Mouse (Mus musculus): ENCODE results near the gene Taf3. TPM values are rescaled to one million over a fixed set of nuclear protein-coding genes. Genes with fewer than 3 reads are reported as not detected.

Gene Taf3
- polyA plus RNA-seq, 1 experiment from 2014 or later = 12.6 TPM

DNA sequence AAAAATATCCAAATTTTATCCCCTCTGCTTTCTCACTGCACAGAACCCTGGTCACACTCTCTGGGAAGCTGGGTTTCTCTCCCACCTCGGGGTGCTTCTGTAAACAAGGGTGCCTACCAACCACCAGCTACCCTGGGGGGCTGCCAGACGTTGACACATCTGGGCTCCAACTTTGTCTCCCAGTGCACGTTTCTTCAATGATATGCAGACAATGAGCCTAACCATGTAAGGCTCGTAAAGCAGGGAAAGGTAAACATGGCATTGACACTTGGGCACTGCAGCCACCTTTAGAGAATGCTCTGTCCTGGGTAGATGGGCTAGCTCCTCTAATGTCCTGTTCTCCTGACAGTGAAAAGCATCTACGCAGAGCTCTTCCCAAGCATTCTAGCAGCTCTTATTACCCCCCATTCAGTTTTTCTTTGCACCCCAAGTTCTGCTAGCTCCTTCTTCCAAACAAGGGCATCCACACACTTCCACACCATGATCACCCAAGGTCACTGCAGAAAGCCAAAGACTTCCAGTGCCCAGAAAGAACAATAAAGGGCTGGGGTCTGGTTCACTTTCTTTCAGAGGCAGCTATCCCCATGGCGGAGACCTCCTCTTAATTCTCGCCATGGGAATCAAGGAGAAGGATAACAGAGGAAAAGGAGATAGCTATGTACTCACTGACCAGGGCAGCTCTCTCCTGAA is 161.3 kb downstream of the Taf3 start:
- 5% methylated on average over 7 of the region's 7 CpGs for WGBS
- Histone ChIP-seq H3K9ac (ENCODE audit: low read depth, low read length) (peak overlapping the region; percentile 53), H3K36me3 (ENCODE audit: insufficient read depth, low read length) (no peaks in the 10 kb centered on the region), H3K4me2 (ENCODE audit: low read length) (peak overlapping the region; percentile 91), H3K4me3 (replicated peaks; ENCODE audit: low read depth, low read length) (peak overlapping the region; percentile 57), H3K27ac (peak overlapping the region; percentile 3), H3K27me3 (ENCODE audit: insufficient read depth, low read length) (peaks cover 67% of the 10 kb centered on the region), H3K4me1 (replicated peaks; ENCODE audit: insufficient read depth, low read length) (peaks cover 4% of the 10 kb centered on the region; the same call in 1 of the 2 replicates), H3K9me3 (replicated peaks; ENCODE audit: low read length) (no peaks in the 10 kb centered on the region)
- no peak for DNase-seq (ENCODE audit: low spot score)
- no peak for ATAC-seq (replicated peaks; ENCODE audit: low FRiP score, low read depth)
- TF ChIP-seq CTCF (IDR thresholded peaks at IDR 0.05; ENCODE audit: low read depth) = no peak

DNA sequence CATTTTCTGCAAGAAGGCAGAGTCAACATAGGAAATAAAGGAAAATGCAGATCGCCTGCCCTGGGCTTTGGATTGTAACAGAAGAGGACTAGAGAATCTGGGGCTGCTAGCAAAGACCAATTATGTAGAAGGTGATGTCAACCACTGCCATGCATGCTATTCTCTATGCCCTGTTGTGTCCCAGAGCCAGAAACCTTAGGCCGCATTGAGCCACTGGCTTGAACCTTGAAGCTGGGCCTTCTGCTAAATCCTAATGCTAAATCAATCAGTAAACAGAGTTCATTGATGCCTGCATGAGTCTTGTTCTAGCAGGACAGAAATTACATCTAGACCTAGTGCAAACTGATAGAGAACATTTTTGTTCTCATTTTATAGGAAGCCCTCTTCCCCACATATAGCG is 162.4 kb downstream of the Taf3 start:
- H3K27me3 ChIP-seq (ENCODE audit: insufficient read depth, low read length) = peaks cover 72% of the 10 kb centered on the region
- peak overlapping the region; percentile 91 for H3K4me2 ChIP-seq (ENCODE audit: low read length)
- no peak overlapping the region for H3K27ac ChIP-seq
- peak overlapping the region; percentile 53; the same call in 1 of the 2 replicates for H3K9ac ChIP-seq (ENCODE audit: low read depth, low read length)
- 20% methylated on average over 3 of the region's 3 CpGs for WGBS
- H3K9me3 ChIP-seq (replicated peaks; ENCODE audit: low read length) = no peaks in the 10 kb centered on the region
- H3K36me3 ChIP-seq (ENCODE audit: insufficient read depth, low read length) = no peaks in the 10 kb centered on the region
- no peak for DNase-seq (ENCODE audit: low spot score)
- peak overlapping the region; percentile 57 for H3K4me3 ChIP-seq (replicated peaks; ENCODE audit: low read depth, low read length)
- no peak for ATAC-seq (replicated peaks; ENCODE audit: low FRiP score, low read depth)
- no peak for TF ChIP-seq CTCF (IDR thresholded peaks at IDR 0.05; ENCODE audit: low read depth)
- peaks cover 4% of the 10 kb centered on the region; the same call in 1 of the 2 replicates for H3K4me1 ChIP-seq (replicated peaks; ENCODE audit: insufficient read depth, low read length)

DNA sequence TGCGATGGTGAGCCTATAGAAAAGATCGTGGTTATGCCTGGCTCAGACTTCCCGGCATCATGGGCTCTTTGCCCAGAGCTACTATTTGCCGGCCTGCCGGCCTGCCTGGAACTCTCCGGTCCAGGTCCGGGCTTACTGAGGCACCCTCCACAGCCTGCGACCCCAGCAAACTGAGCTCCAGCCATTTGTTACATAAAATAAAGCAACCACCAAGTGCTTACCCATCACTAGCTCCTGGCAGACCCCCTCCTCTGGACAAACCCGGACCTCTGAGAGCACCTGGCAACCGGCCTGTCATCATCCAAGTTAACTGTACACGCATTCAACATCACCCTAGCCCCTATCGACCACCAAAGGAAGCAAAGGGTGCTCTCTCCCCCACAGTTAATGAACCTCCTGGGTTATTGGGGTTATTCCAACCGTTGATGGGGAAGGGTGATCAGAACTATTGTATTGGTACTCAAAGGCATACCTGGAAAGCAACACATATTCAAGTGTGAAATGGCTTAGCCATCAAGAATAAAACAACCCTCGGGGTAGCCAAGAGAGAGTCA is 163.1 kb downstream of the Taf3 start:
- H3K4me3 ChIP-seq (replicated peaks; ENCODE audit: low read depth, low read length) = peak overlapping the region; percentile 57
- peak overlapping the region; percentile 57; the same call in 1 of the 2 replicates for H3K27ac ChIP-seq
- H3K36me3 ChIP-seq (ENCODE audit: insufficient read depth, low read length) = no peaks in the 10 kb centered on the region
- WGBS = 11% methylated on average over 14 of the region's 14 CpGs
- H3K4me1 ChIP-seq (replicated peaks; ENCODE audit: insufficient read depth, low read length) = peaks cover 4% of the 10 kb centered on the region; the same call in 1 of the 2 replicates
- H3K9ac ChIP-seq (ENCODE audit: low read depth, low read length) = peak overlapping the region; percentile 53; the same call in 1 of the 2 replicates
- ATAC-seq (replicated peaks; ENCODE audit: low FRiP score, low read depth) = no peak
- H3K9me3 ChIP-seq (replicated peaks; ENCODE audit: low read length) = no peaks in the 10 kb centered on the region
- H3K27me3 ChIP-seq (ENCODE audit: insufficient read depth, low read length) = peaks cover 70% of the 10 kb centered on the region
- no peak for DNase-seq (ENCODE audit: low spot score)
- H3K4me2 ChIP-seq (ENCODE audit: low read length) = peak overlapping the region; percentile 91
- TF ChIP-seq CTCF (IDR thresholded peaks at IDR 0.05; ENCODE audit: low read depth) = no peak

DNA sequence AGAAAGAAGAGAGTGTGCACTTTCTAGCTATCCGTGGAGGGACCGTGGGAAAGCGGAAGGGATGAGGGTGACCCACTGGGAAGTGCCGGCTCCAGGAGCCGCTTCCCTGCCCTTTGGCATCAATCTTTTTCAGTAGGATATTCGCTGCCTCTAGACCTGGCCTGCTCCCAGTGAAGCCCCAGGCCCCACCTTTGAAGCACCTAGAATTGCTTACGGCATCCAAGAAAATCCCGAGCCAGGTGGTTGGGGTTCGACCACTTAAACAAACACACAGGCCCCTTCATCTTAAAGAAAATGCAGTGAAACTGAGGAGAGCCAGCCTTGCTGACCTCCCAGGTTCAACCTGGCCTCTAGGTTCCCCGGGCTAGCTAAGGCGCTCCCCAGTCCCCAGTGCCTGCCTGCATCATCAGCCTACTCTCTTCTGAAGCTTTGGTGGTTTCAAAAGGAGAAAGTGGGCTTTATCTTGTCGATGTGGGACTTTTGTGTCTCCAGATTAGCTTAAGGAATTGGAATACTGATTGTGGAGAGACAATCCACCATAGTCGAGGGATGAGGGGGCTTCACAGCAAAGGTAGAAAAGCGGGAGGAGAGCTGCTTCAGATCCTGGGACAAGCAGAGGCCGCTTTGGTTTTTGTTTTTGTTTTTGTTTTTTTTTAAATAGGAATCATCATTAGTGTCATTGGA is 163.7 kb downstream of the Taf3 start:
- Histone ChIP-seq H3K9me3 (replicated peaks; ENCODE audit: low read length) (no peaks in the 10 kb centered on the region), H3K9ac (ENCODE audit: low read depth, low read length) (peak overlapping the region; percentile 56; the same call in 1 of the 2 replicates), H3K36me3 (ENCODE audit: insufficient read depth, low read length) (no peaks in the 10 kb centered on the region), H3K4me2 (ENCODE audit: low read length) (peak overlapping the region; percentile 91), H3K27me3 (ENCODE audit: insufficient read depth, low read length) (peaks cover 65% of the 10 kb centered on the region), H3K4me3 (replicated peaks; ENCODE audit: low read depth, low read length) (peak overlapping the region; percentile 57), H3K27ac (peak overlapping the region; percentile 81), H3K4me1 (replicated peaks; ENCODE audit: insufficient read depth, low read length) (peaks cover 4% of the 10 kb centered on the region; the same call in 1 of the 2 replicates)
- DNase-seq (ENCODE audit: low spot score) (no peak), ATAC-seq (replicated peaks; ENCODE audit: low FRiP score, low read depth) (no peak)
- 7% methylated on average over 15 of the region's 15 CpGs for WGBS
- TF ChIP-seq CTCF (IDR thresholded peaks at IDR 0.05; ENCODE audit: low read depth) = no peak

DNA sequence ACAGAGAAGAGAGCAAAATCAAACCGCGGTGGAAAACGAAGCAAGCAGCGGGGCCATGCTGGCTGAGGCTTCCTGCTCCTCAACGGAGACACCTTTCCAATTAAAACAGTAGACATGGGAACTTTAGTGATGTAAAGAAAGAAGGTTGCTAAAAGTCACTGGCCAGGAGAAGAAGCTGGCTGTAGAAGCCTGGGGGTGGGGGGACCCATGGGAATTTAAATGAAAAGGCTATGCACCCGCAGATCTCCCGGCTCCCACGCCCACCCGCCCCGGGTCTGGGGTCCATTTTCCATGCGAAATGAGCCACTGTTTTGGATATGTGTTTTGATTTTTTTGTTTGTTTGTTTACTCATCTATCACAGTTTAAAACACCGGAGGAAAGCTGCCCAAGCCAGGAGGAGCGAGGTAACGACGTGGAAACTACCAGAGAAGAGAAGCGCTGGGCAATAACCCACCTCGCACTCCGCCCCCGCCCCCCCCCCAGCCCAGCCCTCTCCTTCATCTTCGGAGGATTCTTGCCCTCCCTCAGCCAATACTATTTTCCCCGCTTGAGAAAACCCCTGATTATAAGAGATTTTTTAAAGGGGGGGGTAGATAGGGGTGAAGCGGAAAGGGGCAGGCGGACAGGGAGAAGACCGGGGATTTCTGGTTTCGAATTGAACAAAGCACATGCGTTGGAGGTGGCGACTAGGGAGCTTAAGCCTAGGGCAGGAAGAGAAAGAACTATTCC is 164.4 kb downstream of the Taf3 start:
- peaks cover 4% of the 10 kb centered on the region; the same call in 1 of the 2 replicates for H3K4me1 ChIP-seq (replicated peaks; ENCODE audit: insufficient read depth, low read length)
- TF ChIP-seq CTCF (IDR thresholded peaks at IDR 0.05; ENCODE audit: low read depth) = no peak
- 2% methylated on average over 27 of the region's 27 CpGs for WGBS
- no peak for DNase-seq (ENCODE audit: low spot score)
- H3K9ac ChIP-seq (ENCODE audit: low read depth, low read length) = peak overlapping the region; percentile 56
- H3K9me3 ChIP-seq (replicated peaks; ENCODE audit: low read length) = no peaks in the 10 kb centered on the region
- peak overlapping the region; percentile 57 for H3K4me3 ChIP-seq (replicated peaks; ENCODE audit: low read depth, low read length)
- peaks cover 58% of the 10 kb centered on the region for H3K27me3 ChIP-seq (ENCODE audit: insufficient read depth, low read length)
- ATAC-seq (replicated peaks; ENCODE audit: low FRiP score, low read depth) = no peak
- peak overlapping the region; percentile 81 for H3K27ac ChIP-seq
- no peaks in the 10 kb centered on the region for H3K36me3 ChIP-seq (ENCODE audit: insufficient read depth, low read length)
- peak overlapping the region; percentile 91 for H3K4me2 ChIP-seq (ENCODE audit: low read length)
